Mouse (Mus musculus) ES-E14 (cell line): Measurements from ENCODE around the gene 1700003E16Rik.

Experiments
- CHD2 ChIP-seq: IDR thresholded peaks from 2 replicates; pipeline ENCODE4 v1.6.1; 2014; ENCODE audit warnings: mild to moderate bottlenecking, low read depth, low read length, inconsistent platforms
- MAFK ChIP-seq: IDR thresholded peaks from 2 replicates; pipeline ENCODE4 v1.6.1; 2014; ENCODE audit warnings: mild to moderate bottlenecking, low read depth, low read length, inconsistent platforms; ENCODE audit not compliant: insufficient read depth

- no peak for TF ChIP-seq MAFK
- TF ChIP-seq CHD2, result no peak
These were observed 39.1 kb upstream of the 1700003E16Rik start for GRCm38 (mm10) chr6:83117165-83117438.
